Mouse (Mus musculus) G1E (cell line): Measurements from ENCODE around the gene Prnp.

ENCODE experiments used
- CTCF ChIP-seq: IDR thresholded peaks from 2 replicates; pipeline ENCODE4 v1.5.1; 2012; ENCODE audit warnings: low read depth, low read length, inconsistent platforms, mixed read lengths
- GATA1 ChIP-seq: IDR thresholded peaks from 2 replicates; pipeline ENCODE4 v1.6.1; 2012; ENCODE audit warnings: borderline replicate concordance, low read length, inconsistent platforms, mixed read lengths
- POLR2AphosphoS5 ChIP-seq: IDR thresholded peaks from 2 replicates; pipeline ENCODE4 v1.6.1; 2012; ENCODE audit warnings: low read depth, low read length, inconsistent platforms; ENCODE audit not compliant: insufficient replicate concordance

DNA sequence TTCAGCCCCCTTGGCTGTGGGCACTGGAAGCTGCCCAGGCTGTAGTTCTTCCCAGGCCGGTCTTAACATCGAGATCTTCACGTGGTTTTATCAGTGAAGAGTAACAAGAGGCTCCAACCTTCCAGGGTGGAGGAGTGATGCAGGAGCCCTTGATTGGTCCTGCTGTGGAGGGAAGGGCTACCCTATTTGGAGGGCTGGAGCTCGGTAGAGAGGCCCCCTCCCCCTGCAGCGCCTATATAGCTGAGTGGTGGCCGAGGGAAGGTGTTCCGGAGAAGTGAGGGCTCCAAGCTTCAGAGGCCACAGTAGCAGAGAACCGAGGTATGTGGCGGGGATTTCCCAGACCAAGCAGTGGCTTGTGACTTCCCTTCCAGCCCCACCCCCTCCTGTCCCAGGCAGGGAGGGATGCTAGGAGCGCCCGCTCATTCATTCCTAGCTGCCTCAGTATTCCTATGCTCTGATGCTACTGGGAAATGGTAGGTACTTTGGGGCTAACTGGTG lies 40.9 kb downstream of the Prnp start, which contains the start of gene Prnd:
- no peak for TF ChIP-seq CTCF
- no peak for TF ChIP-seq GATA1
- TF ChIP-seq POLR2AphosphoS5 = no peak
